Mouse (Mus musculus) brain, embryonic 14.5 days (tissue): ENCODE measurements around the gene Macf1. TPM values are rescaled to one million over a fixed set of nuclear protein-coding genes. Genes with fewer than 3 reads are reported as not detected.
"Not testable (repeated sequence)": the region's sequence is repeated elsewhere in the genome, so short reads cannot be mapped to it uniquely, and the experiment has no call there.

ENCODE experiments used
- DNase-seq: peaks from one replicate; pipeline ENCODE4 v3.0.0-alpha.2; 2011; ENCODE audit warnings: low read depth
- CTCF ChIP-seq: fragments of 200-500 bp; IDR thresholded peaks from 2 replicates; pipeline ENCODE4 v1.5.1; 2012; ENCODE audit warnings: inconsistent platforms, mild to moderate bottlenecking, moderate library complexity, borderline replicate concordance; ENCODE audit not compliant: insufficient read depth, insufficient read length; ENCODE audit errors: extremely low read depth
- POLR2A ChIP-seq: fragments of 200-500 bp; IDR thresholded peaks from 2 replicates; pipeline ENCODE4 v1.6.1; 2012; ENCODE audit warnings: mild to moderate bottlenecking, inconsistent platforms, borderline replicate concordance; ENCODE audit not compliant: poor library complexity, insufficient read depth, insufficient read length, severe bottlenecking; ENCODE audit errors: extremely low read depth
- polyA plus RNA-seq: library from polyadenylated mRNA; depleted of rRNA; stranded (reverse); fragments of >200 nt; gene quantifications from 2 replicates; pipeline ENCODE4 v1.2.3, GENCODE M21; 2012

Macf1 gene
- polyA plus RNA-seq, 1 experiment = 183 TPM

DNA sequence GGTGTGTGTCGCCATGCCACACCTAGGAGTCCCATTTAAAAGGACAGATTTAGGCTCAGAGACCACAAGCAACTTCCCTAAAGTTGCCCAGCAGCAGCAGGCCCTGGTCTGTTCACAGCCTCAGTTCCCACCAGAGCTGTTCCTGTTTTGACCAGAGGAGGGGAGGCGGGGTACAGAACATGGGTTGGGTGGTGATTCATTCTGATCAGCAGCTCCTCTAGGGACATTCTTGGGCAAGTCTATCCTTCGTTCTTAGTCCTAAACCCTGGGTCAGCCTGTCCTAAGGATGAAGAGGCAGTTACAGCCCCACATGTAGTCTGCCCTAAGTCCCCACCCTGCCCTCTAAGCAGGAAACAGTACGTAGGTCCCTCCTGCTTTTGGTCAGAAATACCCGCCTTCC lies 343.9 kb downstream of the Macf1 start:
- no peak for TF ChIP-seq POLR2A
- no peak for TF ChIP-seq CTCF
- DNase-seq = no peak

DNA sequence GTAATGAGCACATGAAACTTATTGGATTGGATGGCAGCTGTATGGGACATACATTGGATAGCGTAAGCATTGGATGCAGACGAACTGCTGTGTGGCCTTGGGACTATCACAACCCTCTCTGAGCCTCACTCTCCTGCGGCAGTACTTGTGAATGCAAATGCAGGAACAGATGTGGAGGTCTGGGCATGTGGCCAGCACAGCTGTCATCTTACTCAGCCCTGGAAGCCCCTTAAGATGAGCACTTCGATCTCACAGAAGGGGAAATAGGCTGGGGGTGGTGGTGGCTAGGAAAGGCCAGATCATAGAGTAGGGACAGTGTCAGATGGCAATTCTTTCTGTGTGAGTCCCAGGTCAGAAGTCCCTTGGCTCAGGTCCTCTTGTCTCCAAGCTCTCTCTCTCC lies 346.5 kb downstream of the Macf1 start:
- no peak for TF ChIP-seq CTCF
- no peak for TF ChIP-seq POLR2A

DNA sequence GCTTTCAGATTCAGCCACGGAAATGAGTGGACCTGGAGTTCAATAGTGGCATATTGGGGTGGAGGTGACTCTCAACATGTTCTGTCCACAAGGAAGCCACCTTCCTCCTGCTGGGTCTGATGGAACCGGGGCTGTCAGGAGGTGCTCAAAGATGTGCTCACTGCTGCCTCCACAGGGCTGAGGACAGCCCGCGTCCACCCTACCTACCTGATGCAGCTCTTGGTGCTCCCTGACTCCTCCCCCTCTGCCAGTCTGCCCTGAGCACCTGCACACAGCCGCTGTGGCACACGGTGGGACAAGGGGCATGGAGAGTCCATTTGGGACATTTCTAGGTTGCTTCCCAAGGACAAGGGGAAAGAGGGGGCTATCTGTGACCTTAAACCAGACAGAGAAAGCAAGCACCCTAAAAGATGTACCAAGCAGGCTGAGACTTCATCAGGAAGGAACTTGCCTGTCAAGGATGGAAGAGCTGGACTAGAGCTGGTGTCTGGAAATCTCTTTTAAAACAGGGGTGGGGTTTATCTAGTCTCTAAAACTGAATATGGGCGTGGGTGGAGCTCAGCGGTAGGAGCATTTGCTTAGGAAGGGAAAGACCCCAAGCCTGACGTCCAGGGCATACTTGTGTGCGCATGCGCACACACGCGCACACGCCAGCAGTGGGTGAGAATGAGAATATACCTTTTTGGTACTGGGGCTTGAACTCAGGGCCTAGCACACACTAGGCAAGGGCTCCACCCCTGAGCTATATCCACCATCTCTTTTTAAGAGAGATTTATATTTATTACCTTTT lies 348.2 kb downstream of the Macf1 start:
- TF ChIP-seq CTCF (no peak), POLR2A (no peak)
- no peak for DNase-seq

More for the DNA sequence above, 346.5 kb downstream of the Macf1 start:
- peak; percentile 42 for DNase-seq

DNA sequence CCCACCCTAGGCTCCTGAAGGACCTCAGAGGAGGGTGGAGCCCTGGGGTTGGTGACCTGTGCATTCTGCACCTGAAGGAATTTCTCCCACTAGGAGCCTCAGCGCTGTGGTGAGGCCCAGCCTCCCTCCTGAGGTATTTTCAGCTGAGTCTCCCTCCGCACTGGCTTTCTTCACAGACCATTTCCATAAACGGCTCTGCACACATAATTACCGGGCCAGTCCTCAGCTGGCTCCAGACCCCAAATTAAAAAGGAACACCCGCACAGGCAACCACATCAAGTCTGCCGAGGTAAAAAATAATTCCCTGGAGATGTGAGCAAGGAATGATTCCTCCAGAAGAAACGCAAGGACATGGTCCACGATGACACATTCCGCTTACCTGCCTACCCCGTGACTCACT lies 348.9 kb downstream of the Macf1 start:
- not testable (repeated sequence) for DNase-seq

DNA sequence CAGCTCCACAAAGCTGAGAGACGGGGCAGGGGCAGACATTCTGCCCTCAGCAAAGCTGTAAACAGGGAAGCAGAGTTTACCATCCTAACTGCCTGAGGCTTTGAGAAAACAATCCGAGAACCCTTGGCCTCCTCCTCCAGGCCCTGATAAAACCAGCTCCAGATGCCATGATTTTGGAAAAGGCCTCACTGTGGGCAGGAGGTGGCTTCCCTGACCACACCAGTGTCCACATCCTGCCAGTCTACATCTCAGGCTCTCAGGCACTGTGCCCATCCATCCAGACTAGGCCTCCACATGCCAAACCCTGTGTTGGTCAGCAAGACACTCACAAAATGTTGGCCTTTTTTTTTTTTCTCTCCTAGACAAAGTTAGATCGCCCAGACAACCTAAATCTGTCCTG lies 350.0 kb downstream of the Macf1 start:
- TF ChIP-seq CTCF (no peak), POLR2A (no peak)
- DNase-seq = no peak

DNA sequence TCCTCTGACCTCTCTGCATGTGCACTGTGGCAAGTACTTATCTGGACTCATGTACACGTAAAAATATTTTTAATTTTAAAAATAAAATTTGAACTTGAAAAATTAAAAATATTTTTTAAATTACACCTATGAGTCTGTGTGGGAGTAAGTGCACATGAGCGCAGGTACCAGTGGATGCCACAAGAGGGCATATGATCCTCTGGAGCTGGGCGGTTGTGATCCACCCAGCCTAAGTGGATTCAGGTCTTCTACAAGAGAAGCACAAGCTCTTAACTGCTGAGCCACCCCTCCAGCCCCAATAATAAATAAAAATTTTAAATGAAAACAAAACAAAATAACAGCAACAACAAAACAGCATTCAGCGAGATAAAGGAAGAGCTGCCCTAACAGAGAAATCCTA lies 351.0 kb downstream of the Macf1 start:
- no peak for DNase-seq
- TF ChIP-seq CTCF (peak; percentile 15; the same call in 1 of the 2 replicates), POLR2A (no peak)

DNA sequence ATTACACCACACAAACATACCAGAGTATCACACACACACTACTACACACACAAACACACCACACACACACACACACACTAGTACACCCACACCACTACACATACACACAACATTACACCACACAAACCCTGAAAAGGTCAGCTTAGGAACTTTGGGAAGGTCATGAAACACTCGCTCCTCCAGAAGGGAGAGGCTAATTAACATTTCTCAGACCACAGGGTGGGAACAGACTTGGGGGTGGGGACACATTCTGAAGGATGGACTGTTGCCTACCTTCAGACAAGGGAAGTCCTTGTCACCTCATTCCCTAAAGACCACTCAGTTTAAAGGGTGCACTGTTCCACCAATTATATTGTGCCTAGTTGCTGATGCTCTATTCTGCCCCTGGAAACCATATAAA lies 352.2 kb downstream of the Macf1 start:
- DNase-seq = not testable (repeated sequence)

DNA sequence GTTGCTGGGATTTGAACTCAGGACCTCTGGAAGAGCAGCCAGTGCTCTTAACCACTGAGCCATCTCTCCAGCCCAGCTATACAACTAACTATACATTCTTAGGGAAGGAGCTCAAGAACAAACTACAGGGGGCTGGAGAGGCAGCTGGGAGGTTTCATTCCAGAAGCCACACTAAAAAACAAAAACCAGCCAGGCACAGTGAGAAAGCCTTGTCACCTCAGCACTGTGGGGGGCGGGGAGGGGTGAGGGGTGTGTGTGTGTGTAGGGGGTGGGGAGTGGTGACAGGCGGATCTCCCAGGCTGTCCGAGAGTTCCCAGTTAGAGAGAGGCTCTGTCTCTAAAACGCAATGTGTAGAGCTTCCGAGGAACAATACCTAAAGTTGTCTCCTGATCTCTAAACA lies 352.8 kb downstream of the Macf1 start:
- TF ChIP-seq CTCF (no peak), POLR2A (no peak)
- DNase-seq = no peak

DNA sequence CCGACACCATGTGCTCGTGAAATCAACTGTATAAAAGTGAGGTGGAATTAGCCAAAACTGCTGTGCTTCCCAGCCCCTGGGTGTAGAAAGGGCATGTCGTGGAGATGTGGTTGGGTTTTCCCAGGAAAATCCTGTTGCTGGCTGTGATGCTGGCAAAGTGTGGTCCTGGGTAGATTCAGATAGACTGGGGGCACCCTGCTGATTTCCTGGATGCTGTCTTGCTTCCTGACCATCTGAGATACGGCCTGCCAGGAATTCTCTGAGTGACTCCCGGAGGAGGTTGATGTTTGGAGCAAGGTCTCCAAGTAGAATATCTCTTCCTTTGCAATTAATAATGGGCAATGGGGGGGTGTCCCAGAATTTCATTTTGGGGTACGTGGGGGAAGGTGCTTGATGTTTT lies 355.2 kb downstream of the Macf1 start:
- no peak for TF ChIP-seq CTCF
- no peak for TF ChIP-seq POLR2A
- no peak for DNase-seq

DNA sequence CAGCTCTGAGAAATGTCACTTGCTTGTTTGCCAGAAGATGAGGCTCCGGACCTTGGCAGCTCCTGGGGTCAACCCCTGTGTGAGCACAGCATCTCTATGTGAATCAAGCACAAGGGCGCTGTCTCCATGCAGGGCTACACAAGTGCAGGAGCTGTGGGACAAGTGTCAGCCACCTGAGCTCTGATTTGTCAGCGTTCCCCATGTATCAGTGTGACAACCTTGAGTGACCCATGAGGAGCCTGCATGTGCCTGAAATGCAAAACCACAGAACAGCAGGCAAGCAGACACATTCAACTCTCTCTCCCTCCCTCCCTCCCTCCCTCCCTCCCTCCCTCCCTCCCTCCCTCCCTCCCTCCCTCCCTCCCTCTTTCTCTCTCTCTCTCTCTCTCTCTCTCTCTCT lies 356.5 kb downstream of the Macf1 start:
- no peak for DNase-seq
- TF ChIP-seq CTCF = no peak
- TF ChIP-seq POLR2A = no peak

DNA sequence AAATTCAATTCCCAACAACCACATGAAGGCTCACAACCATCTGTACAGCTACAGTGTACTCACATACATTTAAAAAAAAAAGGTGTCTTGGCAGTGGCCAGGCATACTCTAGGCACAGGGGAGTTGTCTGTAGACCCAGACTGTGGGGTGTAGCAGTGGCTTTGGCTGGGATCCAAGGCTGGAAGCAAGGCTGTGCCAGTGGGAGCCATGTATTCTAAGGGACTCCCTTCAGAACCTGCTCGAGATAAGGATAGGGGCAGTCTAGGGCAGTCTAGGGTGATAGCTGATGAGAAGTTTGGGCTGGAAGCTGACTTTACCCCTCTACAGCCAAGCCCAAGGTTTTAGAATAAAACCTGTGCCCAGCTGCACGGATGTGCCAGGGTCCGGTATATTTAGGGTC lies 358.1 kb downstream of the Macf1 start:
- no peak for TF ChIP-seq CTCF
- no peak for TF ChIP-seq POLR2A
- peak; percentile 27 for DNase-seq

DNA sequence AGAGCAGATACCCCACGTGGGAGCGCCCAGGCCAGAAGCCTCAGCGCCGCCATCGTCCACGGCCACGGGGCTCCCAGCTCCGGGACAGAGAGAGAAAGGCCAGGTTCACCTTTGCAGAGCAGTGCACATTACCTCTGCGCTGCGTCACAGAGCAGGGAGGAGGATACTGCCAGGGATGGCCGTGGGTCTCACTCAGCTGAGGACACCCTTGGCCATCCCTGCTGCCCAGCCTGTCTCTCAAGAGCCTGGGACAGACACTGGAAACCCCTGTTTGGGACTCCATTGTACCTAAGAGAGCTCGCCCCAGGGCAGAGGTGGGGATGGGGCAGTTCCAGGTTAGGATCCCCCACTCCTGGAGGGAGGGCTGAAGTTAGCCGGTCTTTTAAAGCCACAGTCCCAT lies 360.6 kb downstream of the Macf1 start, which contains the start of gene Oxct2a:
Gene Oxct2a, minus strand, starts transcription at position 101 of the 400 bp plus-strand sequence.
- no peak for TF ChIP-seq POLR2A
- no peak for TF ChIP-seq CTCF
- DNase-seq = no peak

DNA sequence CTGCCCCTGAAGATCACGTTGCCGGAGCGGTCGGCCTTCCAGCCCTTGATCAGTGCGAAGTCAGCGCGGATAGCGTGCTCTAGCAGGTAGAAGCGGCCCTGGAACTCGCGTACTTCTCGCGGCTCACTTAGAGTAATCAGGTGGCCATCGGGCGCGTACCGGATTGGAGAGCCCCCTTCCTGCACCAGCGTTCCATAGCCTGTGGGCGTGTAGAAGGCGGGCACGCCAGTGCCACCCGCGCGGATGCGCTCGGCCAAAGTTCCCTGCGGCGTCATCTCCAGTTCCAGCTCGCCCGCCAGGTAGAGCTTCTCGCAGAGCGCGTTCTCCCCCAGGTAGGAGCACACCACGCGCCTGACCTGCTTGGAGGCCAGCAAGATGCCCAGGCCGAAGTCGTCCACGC lies 361.2 kb downstream of the Macf1 start:
- not testable (repeated sequence) for DNase-seq
